Mouse (Mus musculus): ENCODE results near the gene Tcaim.

GRCm38 (mm10) chr9:122826743-122827142 is 21.4 kb downstream of the Tcaim start:
- TF ChIP-seq POLR2A (IDR thresholded peaks at IDR 0.05; ENCODE audit: low read depth, low read length), result no peak
- TF ChIP-seq CTCF (IDR thresholded peaks at IDR 0.05; ENCODE audit: borderline replicate concordance, insufficient read depth, low read length), result no peak
